Mouse (Mus musculus) ES-E14 (cell line): ENCODE measurements around the gene Cox7a2.

Experiments
- CHD2 ChIP-seq: IDR thresholded peaks from 2 replicates; pipeline ENCODE4 v1.6.1; 2014; ENCODE audit warnings: mild to moderate bottlenecking, low read depth, low read length, inconsistent platforms
- HCFC1 ChIP-seq: IDR thresholded peaks from 2 replicates; pipeline ENCODE4 v1.6.1; 2012; ENCODE audit warnings: low read length, inconsistent platforms, borderline replicate concordance; ENCODE audit not compliant: insufficient read depth
- MAFK ChIP-seq: IDR thresholded peaks from 2 replicates; pipeline ENCODE4 v1.6.1; 2014; ENCODE audit warnings: mild to moderate bottlenecking, low read depth, low read length, inconsistent platforms; ENCODE audit not compliant: insufficient read depth
- ZC3H11A ChIP-seq: IDR thresholded peaks from 2 replicates; pipeline ENCODE4 v1.6.1; 2012; ENCODE audit warnings: low read depth, mild to moderate bottlenecking, inconsistent platforms, low read length, borderline replicate concordance

GRCm38 (mm10) chr9:79796461-79797135 lies 36.9 kb upstream of the Cox7a2 start:
- TF ChIP-seq ZC3H11A (no peak), HCFC1 (no peak), MAFK (no peak), CHD2 (no peak)
